Mouse (Mus musculus): ENCODE measurements around the gene Hspa1b. TPM values are rescaled to one million over a fixed set of nuclear protein-coding genes. Genes with fewer than 3 reads are reported as not detected.
"Not testable (repeated sequence)": the region's sequence is repeated elsewhere in the genome, so short reads cannot be mapped to it uniquely, and the experiment has no call there.

The Hspa1b gene
- polyA plus RNA-seq, 1 experiment: 13.4 TPM

DNA sequence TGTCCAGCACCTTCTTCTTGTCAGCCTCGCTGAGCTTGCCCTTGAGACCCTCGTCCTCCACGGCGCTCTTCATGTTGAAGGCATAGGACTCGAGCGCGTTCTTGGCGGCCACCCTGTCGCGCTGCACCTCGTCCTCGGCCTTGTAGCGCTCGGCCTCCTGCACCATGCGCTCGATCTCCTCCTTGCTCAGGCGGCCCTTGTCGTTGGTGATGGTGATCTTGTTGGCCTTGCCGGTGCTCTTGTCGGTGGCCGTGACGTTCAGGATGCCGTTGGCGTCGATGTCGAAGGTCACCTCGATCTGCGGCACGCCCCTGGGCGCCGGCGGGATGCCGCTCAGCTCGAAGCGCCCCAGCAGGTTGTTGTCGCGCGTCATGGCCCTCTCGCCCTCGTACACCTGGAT is 1.7 kb downstream of the Hspa1b start:
- DNase-seq (ENCODE audit: extremely low spot score in 1 of 2, low spot score in 1 of 2): not testable (repeated sequence)

DNA sequence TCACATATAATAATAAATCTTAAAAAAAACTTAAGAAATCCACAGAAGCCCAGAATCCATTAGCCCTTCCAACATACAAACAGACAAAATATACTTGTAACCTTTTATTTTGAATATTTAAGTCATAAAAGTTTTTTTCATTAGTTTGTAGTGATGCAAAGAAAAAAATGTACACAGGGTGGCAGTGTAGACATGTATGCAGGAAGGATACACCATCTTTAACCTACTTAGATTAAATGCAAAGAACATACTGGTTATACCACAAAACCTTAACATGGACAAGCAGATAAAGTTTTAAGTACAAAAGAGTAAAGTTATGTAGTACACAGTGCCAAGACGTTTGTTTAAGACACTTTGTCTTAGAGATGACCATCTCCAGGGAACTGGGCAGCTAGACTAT is 2.7 kb downstream of the Hspa1b start:
- peak in 1 of 2 experiments; percentile 50 for DNase-seq (ENCODE audit: extremely low spot score in 1 of 2, low spot score in 1 of 2)

DNA sequence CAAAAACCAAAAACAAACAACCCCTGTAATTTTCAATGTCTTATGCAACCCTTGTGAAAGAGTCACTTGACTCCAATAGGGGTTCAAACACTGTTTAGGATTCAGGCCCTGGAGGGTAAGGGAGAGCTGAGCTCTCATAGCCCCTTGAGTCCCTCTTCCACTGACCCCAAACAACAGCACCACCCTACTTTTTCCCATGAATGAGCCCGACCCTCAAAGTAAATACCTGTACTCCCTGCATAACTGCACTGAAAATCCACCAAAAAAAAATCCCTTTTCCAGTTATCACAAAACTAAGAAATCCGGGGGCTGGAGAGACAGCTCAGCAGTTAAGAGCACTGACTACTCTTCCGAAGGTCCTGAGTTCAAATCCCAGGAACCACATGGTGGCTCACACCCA is 3.2 kb downstream of the Hspa1b start:
- DNase-seq (ENCODE audit: extremely low spot score in 1 of 2, low spot score in 1 of 2): no peak

DNA sequence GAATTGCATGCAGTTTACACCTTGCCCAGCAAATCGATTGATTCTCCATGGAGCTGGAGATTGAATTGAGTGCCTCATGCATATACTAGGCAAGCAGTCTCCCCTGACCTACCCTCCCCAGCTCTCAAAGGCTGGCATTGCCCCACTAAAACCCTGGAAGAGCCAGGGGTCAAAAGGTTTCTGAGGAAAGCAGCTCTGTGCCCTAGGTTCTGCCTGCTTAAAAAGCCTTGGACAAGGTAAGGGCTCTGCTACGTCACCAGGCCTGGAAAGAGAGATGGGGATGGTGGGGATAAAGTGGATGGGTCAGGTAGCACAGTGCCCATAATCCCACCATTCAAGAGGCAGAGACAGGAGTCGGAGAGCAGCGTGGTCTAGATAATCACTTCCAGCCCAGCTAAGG is 4.2 kb downstream of the Hspa1b start:
- DNase-seq (ENCODE audit: extremely low spot score in 1 of 2, low spot score in 1 of 2): no peak

DNA sequence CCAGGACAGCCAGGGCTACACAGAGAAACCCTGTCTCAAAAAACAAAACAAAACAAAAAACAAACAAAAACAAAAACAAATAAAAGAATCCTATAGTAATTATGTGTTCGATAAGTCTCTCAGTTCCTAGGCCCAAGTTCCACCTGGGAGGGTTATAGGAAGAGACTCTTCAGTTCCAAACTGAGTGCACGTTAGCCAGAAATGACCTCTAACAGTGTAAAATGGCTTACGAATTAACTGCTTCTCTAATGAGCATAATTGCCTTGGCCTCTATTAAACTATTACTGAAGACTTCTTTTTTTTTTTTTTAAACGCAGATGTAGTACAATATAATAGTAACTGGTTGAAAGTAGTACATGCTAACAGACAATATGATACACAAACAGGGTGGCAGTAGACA is 5.1 kb downstream of the Hspa1b start:
- no peak for DNase-seq (ENCODE audit: extremely low spot score in 1 of 2, low spot score in 1 of 2)

DNA sequence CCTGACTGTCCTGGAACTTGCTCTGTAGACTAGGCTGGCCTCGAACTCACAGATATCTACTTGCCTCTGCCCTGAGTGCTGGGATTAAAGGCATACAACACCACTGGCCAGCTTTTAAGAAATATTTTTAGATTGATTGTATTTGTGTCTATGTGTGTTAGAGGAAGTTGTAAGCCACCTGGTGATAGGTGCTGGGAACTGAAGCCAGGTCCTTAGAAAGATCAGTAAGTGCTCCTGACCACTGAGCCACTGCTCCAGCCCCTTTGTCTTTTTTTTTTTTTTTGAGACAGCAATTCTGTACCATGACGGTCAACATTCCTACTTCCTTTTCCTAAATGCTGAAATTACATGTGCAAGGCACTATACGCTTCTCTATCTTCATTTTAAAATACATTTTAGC is 5.8 kb downstream of the Hspa1b start:
- no peak for DNase-seq (ENCODE audit: extremely low spot score in 1 of 2, low spot score in 1 of 2)

DNA sequence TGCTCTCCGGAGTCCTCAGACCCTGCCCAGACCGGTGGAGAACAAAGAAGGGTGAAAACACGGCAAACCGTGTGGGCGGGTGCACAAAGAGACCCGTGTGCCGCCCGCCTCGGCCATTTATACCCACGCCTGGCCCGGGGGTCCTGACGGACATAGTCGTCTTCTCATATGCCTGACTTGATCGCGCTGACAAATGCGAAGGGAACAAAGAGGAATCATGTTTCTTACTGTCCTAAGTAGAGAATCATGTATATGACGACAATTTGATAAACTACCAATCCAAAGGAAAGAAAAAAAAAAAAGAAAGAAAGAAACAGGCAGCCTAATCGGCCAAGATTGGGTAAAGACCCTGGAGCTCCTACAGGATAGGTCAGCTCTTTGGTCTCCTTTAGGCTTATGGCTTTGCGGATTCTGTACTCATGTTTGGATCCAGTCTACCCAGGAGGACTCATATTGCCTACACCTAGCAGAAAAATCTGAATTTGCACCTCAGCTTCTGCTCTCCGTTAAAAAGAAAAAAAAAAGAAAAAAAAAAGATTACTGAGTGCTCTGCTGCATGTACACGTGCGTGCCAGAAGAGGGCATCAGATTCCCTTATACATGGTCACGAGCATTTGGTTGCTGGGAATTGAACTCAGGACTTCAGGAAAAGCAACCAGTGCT is 6.5 kb downstream of the Hspa1b start:
- peak; percentile 48 to 81 for DNase-seq (ENCODE audit: extremely low spot score in 1 of 2, low spot score in 1 of 2)

DNA sequence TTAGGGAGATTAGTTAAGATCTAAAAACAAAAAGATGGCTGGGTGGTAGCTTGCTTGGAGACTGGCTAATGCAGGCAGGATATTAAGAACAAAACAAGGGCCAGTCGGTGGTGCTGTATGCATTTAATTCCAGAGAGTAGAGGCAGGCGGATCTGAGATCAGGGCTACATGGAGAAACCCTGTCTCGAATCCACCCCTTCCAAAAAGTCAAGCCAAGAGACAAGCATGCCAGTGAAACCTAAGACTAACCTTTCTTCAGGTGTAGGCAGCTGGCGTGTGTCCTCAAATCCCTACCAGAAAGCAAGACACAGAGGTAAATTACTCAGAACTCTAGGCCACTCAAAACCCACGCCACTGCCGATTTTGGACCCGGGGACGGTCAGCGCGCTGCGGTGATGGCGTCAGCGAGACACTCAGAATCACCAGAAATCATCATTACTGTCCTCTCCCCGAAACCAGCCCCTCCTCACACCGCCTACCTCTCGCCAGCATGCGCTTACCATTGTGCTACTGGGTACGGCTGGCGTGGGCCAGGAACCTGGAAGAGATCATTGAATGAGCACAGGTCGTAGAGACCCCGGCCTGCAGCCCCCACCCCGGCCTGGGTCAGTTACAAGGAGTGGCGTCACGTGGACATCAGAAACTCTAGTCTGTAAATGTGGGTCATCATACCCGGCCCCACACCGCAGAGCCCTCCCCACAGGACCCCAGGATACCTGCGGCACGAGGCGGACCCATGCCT is 7.2 kb downstream of the Hspa1b start:
- DNase-seq (ENCODE audit: extremely low spot score in 1 of 2, low spot score in 1 of 2): peak in 1 of 2 experiments; percentile 57

DNA sequence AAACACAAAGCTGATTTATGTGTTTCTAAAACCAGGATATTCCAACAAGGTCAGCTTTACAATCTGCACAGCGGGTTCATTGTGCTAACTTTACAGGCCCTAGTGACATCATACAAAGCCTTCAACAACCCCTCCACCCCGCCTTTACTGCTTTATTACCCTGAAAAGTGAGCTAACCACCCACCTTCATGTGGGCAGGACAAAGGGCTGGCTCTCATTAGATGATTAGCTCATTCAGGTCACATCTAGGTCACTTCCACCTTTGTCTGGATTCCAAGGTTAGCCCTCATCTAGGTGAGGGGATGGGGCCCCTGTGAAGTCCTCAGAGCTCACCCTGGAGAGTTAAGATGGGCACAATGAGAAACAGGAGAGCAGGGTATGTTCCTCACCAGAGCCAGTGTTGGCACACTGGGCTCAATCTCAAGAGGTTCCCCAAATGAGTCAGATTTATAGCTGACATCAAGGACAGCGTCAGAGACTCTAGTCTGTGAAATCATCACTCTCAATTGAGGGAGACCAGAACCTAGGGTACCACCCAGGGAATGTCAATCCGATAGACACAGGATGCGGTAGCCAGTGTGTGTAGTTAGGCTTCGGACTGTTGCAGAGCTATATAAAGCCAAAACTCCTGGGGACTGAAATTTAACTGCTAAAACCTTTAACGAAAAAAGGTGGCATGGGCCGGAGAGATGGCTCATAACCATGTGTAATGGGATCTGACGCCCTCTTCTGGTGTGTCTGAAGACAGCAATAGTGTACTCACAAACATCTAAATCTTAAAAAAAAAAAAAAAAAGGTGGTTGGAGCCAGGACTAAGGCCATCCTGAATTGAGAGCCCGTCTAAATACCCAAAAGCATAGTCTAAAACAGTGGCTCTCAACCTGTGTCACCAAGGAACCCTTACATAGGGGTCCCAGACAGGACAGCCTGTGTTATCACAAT is 8.3 kb downstream of the Hspa1b start:
- no peak for DNase-seq (ENCODE audit: extremely low spot score in 1 of 2, low spot score in 1 of 2)

DNA sequence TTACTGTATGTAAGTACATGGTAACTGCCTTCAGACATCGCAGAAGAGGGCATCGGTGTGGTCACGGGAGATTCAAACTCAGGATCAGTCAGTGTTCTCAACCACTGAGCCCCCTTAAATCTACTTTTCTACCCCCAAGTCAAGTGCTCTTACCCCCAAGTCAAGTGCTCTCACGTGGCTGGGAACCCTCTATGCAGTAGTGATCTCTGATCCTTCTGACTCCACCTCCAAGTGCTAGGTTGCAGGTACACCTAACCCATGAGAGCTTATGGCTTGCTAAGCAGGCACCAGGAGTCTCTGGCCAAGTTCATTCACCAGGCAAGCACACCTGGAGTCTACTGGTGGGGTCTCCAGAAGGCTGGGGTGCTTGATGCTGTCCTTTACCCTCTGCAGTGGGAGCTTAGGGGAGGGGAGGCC is 9.5 kb downstream of the Hspa1b start:
- no peak for DNase-seq (ENCODE audit: extremely low spot score in 1 of 2, low spot score in 1 of 2)

DNA sequence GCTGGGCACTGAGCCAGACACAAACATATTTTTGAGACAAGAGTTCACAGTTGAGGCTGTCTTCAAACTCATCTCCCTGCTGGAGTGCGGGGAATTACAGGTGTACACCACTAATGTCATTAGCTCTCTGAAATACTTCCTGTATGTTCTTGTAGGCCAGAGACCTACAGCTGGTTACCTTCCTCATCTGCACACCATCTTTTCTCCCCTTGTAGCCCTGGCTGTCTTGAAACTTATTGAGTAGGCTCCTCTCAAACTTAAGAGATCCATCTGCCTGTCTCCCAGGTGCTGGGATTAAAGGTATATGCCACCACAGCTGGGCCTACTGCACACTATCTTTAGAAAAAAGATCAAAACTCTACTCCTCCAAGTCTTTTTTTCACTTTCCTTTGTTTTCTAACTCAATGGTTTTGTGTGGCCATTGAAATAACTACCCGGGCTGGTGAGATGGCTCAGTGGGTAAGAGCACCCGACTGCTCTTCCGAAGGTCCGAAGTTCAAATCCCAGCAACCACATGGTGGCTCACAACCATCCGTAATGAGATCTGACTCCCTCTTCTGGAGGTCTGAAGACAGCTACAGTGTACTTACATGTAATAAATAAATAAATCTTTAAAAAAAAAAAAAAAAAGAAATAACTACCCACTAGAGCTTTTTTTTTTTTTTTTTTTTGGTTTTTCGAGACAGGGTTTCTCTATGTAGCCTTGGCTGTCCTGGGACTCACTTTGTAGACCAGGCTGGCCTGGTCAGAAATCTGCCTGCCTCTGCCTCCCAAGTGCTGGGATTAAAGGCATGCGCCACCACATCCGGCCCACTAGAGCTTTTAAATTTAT is 10.1 kb downstream of the Hspa1b start:
- not testable (repeated sequence) for DNase-seq (ENCODE audit: extremely low spot score in 1 of 2, low spot score in 1 of 2)

DNA sequence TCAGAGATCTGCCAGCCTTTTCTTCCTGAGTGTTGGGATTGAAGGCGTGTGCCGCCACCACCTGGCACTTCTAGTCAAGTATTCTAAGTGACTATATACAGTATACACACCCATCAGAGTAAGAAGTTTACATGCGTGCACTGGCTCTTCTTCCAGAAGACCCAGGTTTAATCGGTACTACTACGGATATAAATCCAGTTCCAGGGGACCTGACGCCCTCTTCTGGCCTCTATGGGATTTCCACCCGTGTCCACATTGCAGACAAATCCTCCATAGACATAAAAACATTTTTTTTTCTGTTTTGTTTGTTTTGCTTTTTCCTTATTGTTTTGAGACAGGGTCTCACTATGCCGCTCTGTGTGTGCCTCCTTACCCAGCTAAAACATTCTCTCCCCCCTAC is 11.4 kb downstream of the Hspa1b start:
- DNase-seq (ENCODE audit: extremely low spot score in 1 of 2, low spot score in 1 of 2): peak in 1 of 2 experiments; percentile 34

DNA sequence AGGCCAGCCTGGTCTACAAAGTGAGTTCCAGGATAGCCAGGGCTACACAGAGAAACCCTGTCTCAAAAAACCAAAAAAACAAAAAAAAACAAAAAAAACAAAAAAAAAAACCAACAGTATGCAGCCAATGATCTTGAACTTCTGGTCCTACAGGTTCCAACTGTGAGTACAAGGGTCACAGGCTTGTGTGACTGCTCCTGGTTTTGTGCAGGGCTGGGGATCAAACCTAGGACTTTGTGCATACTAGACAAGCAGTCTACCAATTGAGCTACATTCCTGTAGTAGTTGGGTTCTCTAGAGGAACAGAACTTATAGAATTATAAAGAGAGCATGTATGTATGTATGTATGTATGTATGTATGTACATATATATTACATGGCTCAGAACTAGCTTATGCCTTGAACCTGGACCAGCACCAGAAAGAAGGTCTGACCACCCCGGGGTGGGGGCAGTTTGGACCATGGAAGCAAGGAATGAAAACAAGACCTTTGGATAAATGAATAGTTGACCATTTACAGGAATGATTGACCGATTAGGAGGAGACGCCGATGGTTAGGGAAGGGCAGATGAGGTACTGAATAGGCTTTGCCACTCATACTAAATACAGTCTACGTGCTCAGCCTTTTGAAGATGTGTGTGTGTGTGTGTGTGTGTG is 12.4 kb downstream of the Hspa1b start:
- no peak for DNase-seq (ENCODE audit: extremely low spot score in 1 of 2, low spot score in 1 of 2)

DNA sequence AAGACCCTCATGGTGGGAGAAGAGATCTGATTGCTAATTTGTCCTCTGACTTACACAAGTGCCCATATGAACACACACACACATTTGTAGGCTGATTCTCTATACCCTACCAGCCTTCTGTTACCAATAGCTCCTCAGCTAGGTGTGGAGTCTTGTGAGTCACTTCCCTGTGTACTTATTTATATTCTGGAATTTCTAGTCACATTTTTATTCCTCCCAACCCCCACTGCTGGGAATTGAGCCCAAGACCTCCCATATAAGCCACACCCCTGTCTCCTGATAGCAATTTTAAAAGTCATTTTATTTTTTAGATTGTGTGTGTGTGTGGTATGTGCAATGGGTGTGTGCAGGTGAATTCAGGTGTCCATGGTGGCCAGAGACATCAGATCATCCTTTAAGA is 14.7 kb downstream of the Hspa1b start:
- DNase-seq (ENCODE audit: extremely low spot score in 1 of 2, low spot score in 1 of 2): no peak

DNA sequence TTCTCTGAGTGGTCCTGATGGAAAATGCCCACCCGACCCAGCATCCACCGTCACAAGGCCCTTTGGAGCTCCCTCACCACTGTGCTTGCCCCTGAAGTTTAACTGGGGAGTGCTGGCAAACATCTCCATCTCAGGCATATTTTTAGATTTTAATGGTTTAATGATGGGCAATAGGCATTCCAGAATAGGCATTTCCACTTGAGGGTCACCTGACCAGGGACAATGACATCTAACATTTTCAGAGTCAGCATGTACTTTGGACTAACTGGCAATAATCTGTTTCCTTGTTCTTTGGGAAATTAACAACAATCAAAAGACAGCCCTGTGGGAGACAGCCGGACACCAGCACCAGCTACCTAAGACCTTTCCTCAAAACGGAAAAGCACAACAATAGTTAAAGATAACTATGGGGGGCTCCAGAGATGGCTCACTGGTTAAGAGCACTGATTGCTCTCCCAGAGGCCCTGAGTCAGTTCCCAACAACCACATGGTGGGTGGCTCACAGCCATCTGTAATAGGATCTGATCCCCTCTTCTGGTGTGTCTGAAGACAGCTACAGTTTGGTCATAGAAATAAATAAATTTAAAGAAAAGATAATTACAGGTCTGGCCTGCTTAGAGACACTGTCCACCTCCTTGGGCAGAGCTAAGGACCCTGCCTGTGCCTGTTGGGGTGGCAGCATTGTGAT is 15.8 kb downstream of the Hspa1b start:
- no peak for DNase-seq (ENCODE audit: extremely low spot score in 1 of 2, low spot score in 1 of 2)

DNA sequence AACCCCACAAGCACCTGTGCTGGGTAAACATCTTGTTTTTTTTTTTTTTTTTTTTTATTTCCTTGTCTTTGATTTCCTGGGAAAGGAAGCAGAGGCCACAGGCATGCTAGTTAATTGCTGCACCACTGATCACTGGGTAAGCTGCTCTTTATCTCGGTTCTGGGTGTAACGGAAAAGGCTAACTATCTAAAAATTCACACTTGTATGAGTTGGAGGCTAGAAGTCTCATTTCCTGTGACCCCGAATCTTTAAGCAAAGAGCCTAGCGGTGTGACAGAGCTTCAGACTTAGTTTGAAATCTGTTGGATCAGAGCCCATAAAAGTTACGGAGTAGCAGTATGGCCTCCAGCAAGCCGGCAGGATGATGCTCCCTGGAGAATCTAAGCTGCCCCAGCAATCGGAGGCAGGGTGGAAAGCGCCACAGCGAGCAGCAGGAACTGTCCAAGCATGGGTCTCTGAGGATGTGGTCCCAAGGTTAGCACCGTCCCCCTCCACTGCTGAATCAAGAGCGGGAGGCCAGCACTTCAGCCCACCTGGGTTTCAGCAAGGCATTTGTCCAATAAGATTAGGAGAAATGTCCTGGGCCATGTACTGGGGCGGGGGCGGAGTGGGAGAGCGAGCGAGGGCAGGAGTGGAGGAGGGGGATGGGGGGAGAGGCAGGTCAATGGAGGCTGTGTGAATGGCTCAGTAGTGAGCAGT is 17.5 kb downstream of the Hspa1b start:
- no peak for DNase-seq (ENCODE audit: extremely low spot score in 1 of 2, low spot score in 1 of 2)

DNA sequence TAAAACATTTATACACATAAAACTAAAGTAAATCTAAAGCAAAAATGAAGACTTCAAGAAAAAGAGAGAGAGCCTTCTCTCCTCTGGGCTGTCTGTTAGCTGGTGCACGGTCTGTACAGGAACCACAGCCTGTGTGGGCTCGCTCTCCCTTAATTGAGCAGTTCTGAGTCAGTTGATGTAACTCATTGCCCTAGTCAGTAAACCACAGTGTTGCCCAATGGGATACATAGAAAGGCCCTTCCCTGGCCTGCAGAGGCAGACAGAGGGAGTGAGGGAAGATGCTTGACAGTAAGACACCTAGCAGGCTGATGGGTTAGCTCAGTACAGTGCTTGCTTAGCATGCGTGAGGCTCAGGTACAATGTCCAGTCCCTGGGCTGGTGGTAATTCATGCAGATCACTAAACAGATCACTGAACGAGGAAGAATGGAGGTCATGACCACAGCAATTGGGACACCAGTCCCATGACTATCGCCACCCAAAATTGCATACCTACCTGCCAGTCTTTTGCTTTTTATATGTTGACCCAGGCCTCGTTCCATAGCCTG is 21.0 kb downstream of the Hspa1b start:
- DNase-seq (ENCODE audit: extremely low spot score in 1 of 2, low spot score in 1 of 2): no peak

DNA sequence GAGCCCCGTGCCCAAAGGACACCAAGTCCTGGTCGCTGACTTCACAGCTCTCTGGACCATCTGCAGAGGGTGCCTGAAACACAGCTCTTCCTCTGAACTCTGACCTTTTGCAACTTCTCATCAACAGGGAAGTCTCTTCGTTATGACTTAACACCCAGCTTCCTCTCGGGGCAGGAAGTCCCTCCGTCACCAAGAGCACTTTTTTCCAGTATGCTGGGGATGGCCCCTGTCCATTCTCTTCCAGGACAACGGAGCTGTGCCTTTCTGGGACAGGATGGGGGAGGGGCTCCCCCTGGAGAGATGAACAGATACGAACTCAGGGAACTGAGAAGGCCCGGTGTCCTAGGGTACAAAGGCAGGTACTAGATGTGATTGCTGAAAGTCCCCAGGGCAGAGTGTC is 24.2 kb downstream of the Hspa1b start:
- DNase-seq (ENCODE audit: extremely low spot score in 1 of 2, low spot score in 1 of 2): no peak
